Mouse (Mus musculus): ENCODE measurements around the gene Epo. TPM values are rescaled to one million over a fixed set of nuclear protein-coding genes. Genes with fewer than 3 reads are reported as not detected.

Epo gene
- total RNA-seq, 2 experiments from 2014 or later: not detected

- intact Hi-C loops (cut with DNase I): no loop called here
- DNase-seq (ENCODE audit: low spot score in 2 of 2): no peak
These were observed 8.4 kb downstream of the Epo start for GRCm38 (mm10) chr5:137524671-137525070.

GRCm38 (mm10) chr5:137524251-137524515 is 8.9 kb downstream of the Epo start:
- intact Hi-C loops (cut with DNase I): no loop called here
- DNase-seq (ENCODE audit: low spot score in 2 of 2): no peak

GRCm38 (mm10) chr5:137523396-137524250 is 9.4 kb downstream of the Epo start:
- intact Hi-C loops (cut with DNase I): no loop called here
- DNase-seq (ENCODE audit: low spot score in 2 of 2): no peak

GRCm38 (mm10) chr5:137522711-137523110 is 10.3 kb downstream of the Epo start:
- intact Hi-C loops (cut with DNase I): no loop called here

GRCm38 (mm10) chr5:137521861-137522260 is 11.2 kb downstream of the Epo start:
- no peak for DNase-seq (ENCODE audit: low spot score in 2 of 2)
- intact Hi-C loops (cut with DNase I): no loop called here

More at GRCm38 (mm10) chr5:137522711-137523110, 10.3 kb downstream of the Epo start:
- DNase-seq (ENCODE audit: low spot score in 2 of 2): no peak

- intact Hi-C loops (cut with DNase I): no loop called here
These were observed 13.1 kb downstream of the Epo start for GRCm38 (mm10) chr5:137519691-137520550.

GRCm38 (mm10) chr5:137518436-137518835 is 14.6 kb downstream of the Epo start, which contains the start of gene Gigyf1:
Gene Gigyf1 (plus strand): TSS chr5:137518548.
- no peak for DNase-seq (ENCODE audit: low spot score in 2 of 2)
- intact Hi-C loops (cut with DNase I): no loop called here

More at GRCm38 (mm10) chr5:137519691-137520550, 13.1 kb downstream of the Epo start:
- no peak for DNase-seq (ENCODE audit: low spot score in 2 of 2)

- intact Hi-C loops (cut with DNase I): loop anchor here (5.0 kb wide), 2 partner anchors 67 to 132 kb away; partner anchors contain the start of gene Irs3
These were observed 18.2 kb downstream of the Epo start for GRCm38 (mm10) chr5:137514811-137515210.

GRCm38 (mm10) chr5:137513951-137514721 is 18.9 kb downstream of the Epo start:
- intact Hi-C loops (cut with DNase I): loop anchor here (5.0 kb wide), 2 partner anchors 68 to 133 kb away; partner anchors contain the start of gene Irs3
- DNase-seq (ENCODE audit: low spot score in 2 of 2): no peak

More at GRCm38 (mm10) chr5:137514811-137515210, 18.2 kb downstream of the Epo start:
- no peak for DNase-seq (ENCODE audit: low spot score in 2 of 2)

- intact Hi-C loops (cut with DNase I): loop anchor here (5.0 kb wide), 2 partner anchors 69 to 134 kb away; partner anchors contain the start of gene Irs3
These were observed 19.9 kb downstream of the Epo start for GRCm38 (mm10) chr5:137512847-137513794.

GRCm38 (mm10) chr5:137511706-137512105 is 21.3 kb downstream of the Epo start:
- intact Hi-C loops (cut with DNase I): loop anchor here (2.0 to 5.0 kb wide), 3 partner anchors 21 to 136 kb away; partner anchors contain the start of genes Epo, Gnb2 and Irs3
- no peak for DNase-seq (ENCODE audit: low spot score in 2 of 2)

More at GRCm38 (mm10) chr5:137512847-137513794, 19.9 kb downstream of the Epo start:
- DNase-seq (ENCODE audit: low spot score in 2 of 2): no peak

GRCm38 (mm10) chr5:137510573-137511390 is 22.3 kb downstream of the Epo start:
- intact Hi-C loops (cut with DNase I): loop anchor here (2.0 to 5.0 kb wide), 3 partner anchors 22 to 137 kb away; partner anchors contain the start of genes Epo, Gnb2 and Irs3
- DNase-seq (ENCODE audit: low spot score in 2 of 2): no peak

GRCm38 (mm10) chr5:137510014-137510501 is 23.0 kb downstream of the Epo start:
- intact Hi-C loops (cut with DNase I): loop anchor here (2.0 to 5.0 kb wide), 3 partner anchors 23 to 137 kb away; partner anchors contain the start of genes Epo, Gnb2 and Irs3
- DNase-seq (ENCODE audit: low spot score in 2 of 2): peak; percentile 78 to 85

GRCm38 (mm10) chr5:137504041-137504440 is 29.0 kb downstream of the Epo start:
- intact Hi-C loops (cut with DNase I): no loop called here
- no peak for DNase-seq (ENCODE audit: low spot score in 2 of 2)

GRCm38 (mm10) chr5:137502667-137503110 is 30.4 kb downstream of the Epo start:
- intact Hi-C loops (cut with DNase I): loop anchor here (1.0 kb wide), 1 partner anchor 169 kb away; the partner anchor contains the start of gene Slc12a9
- peak; percentile 69 to 76 for DNase-seq (ENCODE audit: low spot score in 2 of 2)

- intact Hi-C loops (cut with DNase I): loop anchor here (1.0 kb wide), 1 partner anchor 169 kb away; the partner anchor contains the start of gene Slc12a9
These were observed 31.1 kb downstream of the Epo start, which contains the start of gene Pop7 for GRCm38 (mm10) chr5:137501709-137502666. Gene Pop7 (minus strand): TSS chr5:137502518.

More at GRCm38 (mm10) chr5:137501709-137502666, 31.1 kb downstream of the Epo start, which contains the start of gene Pop7:
- peak; percentile 100 for DNase-seq (ENCODE audit: low spot score in 2 of 2)
